Mouse (Mus musculus) induced T-regulatory cell, adult 2 months (primary cell): Measurements from ENCODE around the gene Gm20388.
A peak's percentile ranks its signal among the peaks of the same experiment; 100 is the strongest.
"Not testable (repeated sequence)": the region's sequence is repeated elsewhere in the genome, so short reads cannot be mapped to it uniquely, and the experiment has no call there.

Experiments
- DNase-seq: peaks from one replicate; pipeline ENCODE4 v3.0.0-alpha.2; 2012; ENCODE audit warnings: low read depth

Gm20388 gene

GRCm38 (mm10) chr8:123896366-123896761 lies 3985.7 kb downstream of the Gm20388 start:
- no peak for DNase-seq

GRCm38 (mm10) chr8:123896774-123897173 lies 3986.1 kb downstream of the Gm20388 start:
- DNase-seq: no peak

GRCm38 (mm10) chr8:123898576-123898975 lies 3987.9 kb downstream of the Gm20388 start:
- no peak for DNase-seq

- DNase-seq: no peak
Observed at GRCm38 (mm10) chr8:123899366-123899765, 3988.7 kb downstream of the Gm20388 start.

GRCm38 (mm10) chr8:123902653-123903052 lies 3992.0 kb downstream of the Gm20388 start:
- DNase-seq: no peak

GRCm38 (mm10) chr8:123907604-123908003 lies 3997.0 kb downstream of the Gm20388 start:
- DNase-seq: no peak

GRCm38 (mm10) chr8:123912265-123912664 lies 4001.6 kb downstream of the Gm20388 start:
- no peak for DNase-seq

GRCm38 (mm10) chr8:123914635-123915034 lies 4004.0 kb downstream of the Gm20388 start:
- DNase-seq: no peak

GRCm38 (mm10) chr8:123924719-123925118 lies 4014.1 kb downstream of the Gm20388 start:
- DNase-seq: peak; percentile 85

GRCm38 (mm10) chr8:123925671-123926070 lies 4015.0 kb downstream of the Gm20388 start:
- DNase-seq: no peak

- DNase-seq: no peak
Observed at GRCm38 (mm10) chr8:123929026-123929425, 4018.4 kb downstream of the Gm20388 start.

GRCm38 (mm10) chr8:123948942-123949685 lies 4038.5 kb downstream of the Gm20388 start, which contains the start of gene Nup133:
Nup133 (minus strand) TSS chr8:123949265.
- DNase-seq: peak; percentile 100

GRCm38 (mm10) chr8:123949686-123949986 lies 4039.0 kb downstream of the Gm20388 start:
- DNase-seq: no peak

- peak; percentile 89 for DNase-seq
Observed at GRCm38 (mm10) chr8:123950077-123950802, 4039.6 kb downstream of the Gm20388 start.

GRCm38 (mm10) chr8:123953686-123954085 lies 4043.0 kb downstream of the Gm20388 start:
- no peak for DNase-seq

- DNase-seq: no peak
Observed at GRCm38 (mm10) chr8:123954246-123954645, 4043.6 kb downstream of the Gm20388 start.

- DNase-seq: no peak
Observed at GRCm38 (mm10) chr8:123958130-123958529, 4047.5 kb downstream of the Gm20388 start.

- DNase-seq: no peak
Observed at GRCm38 (mm10) chr8:123959473-123959872, 4048.8 kb downstream of the Gm20388 start.

GRCm38 (mm10) chr8:123960056-123960455 lies 4049.4 kb downstream of the Gm20388 start:
- DNase-seq: no peak

GRCm38 (mm10) chr8:123960556-123960955 lies 4049.9 kb downstream of the Gm20388 start:
- not testable (repeated sequence) for DNase-seq

GRCm38 (mm10) chr8:123961371-123961770 lies 4050.7 kb downstream of the Gm20388 start:
- DNase-seq: no peak

- peak; percentile 50 for DNase-seq
Observed at GRCm38 (mm10) chr8:123966896-123967295, 4056.3 kb downstream of the Gm20388 start.

GRCm38 (mm10) chr8:123973495-123973894 lies 4062.9 kb downstream of the Gm20388 start:
- DNase-seq: no peak
